Mouse (Mus musculus): ENCODE results near the gene Mup9. TPM values are rescaled to one million over a fixed set of nuclear protein-coding genes. Genes with fewer than 3 reads are reported as not detected.

Gene Mup9
- not detected for total RNA-seq (2023)

GRCm38 (mm10) chr4:60421852-60422251 lies at the start of gene Mup9:
TSS of gene Mup9 (minus strand) at chr4:60421952.

Other genes starting within 250 kb of the Mup9 start
- not detected for gene Mup8, start 199.4 kb downstream of the Mup9 start, total RNA-seq (2023)
- gene Mup1, start 80.0 kb upstream of the Mup9 start, total RNA-seq (2023), result not detected
- gene Mup10, start 160.2 kb upstream of the Mup9 start, total RNA-seq (2023), result not detected
- not detected for gene Mup11, start 240.5 kb upstream of the Mup9 start, total RNA-seq (2023)

All from CD8-positive naive resting alpha-beta T cell, adult 57 days (primary cell).